Mouse (Mus musculus) adrenal gland, adult 8-10 months (tissue): Measurements from ENCODE around the gene Gdf11. TPM values are rescaled to one million over a fixed set of nuclear protein-coding genes. Genes with fewer than 3 reads are reported as not detected.
A peak's percentile ranks its signal among the peaks of the same experiment; 100 is the strongest.

Experiments
- DNase-seq: peaks from one replicate; pipeline ENCODE4 v3.0.0; 2022
- total RNA-seq, 4 experiments: library from RNA; stranded (reverse); gene quantifications; 2 replicates each; pipeline ENCODE4 v1.2.4; 2022

Gene Gdf11
- total RNA-seq, 4 experiments from 2014 or later = 2.0 to 2.9 (median 2.3) TPM

DNA sequence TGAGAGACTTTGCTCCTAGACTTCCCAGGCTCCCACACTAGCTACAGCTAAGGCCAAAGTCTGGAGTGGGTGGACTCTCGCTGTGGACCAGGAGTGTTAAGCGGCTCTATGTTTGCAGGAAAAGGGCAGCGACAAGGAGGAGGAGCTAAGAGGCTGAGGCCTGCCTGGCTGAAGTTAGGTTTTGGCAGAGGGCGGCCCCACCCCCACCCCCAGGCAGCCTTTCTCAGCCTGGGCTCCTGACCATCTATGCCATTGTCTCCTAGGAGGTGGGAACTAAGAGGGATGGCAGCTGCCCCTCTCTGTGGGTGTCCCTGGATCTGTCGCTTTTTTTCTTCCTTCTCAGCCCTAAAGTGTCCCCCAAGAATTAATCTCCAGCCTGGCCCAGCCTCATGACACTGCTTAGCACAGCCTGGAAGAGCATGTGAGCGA, 27.7 kb upstream of the Gdf11 start:
- no peak for DNase-seq

DNA sequence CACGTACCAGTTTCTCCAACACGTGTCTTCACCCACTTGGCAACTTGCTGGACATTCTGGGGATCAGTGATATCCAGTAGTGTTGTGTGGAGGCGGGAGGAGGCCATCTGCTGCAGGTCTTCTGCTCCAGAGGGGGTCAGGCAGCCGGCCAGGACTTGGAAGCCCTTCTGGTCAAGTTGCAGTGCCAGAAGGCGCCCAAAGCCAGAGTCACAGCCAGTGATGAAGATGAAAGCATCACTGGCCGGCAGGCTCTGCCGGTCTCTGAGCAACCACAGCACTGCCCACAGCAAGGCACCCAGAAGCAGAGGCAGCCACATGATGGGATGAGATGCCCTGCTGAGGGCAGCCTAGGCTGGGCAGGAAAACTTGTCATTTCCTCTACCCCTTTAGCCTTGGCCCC, 26.7 kb upstream of the Gdf11 start:
- no peak for DNase-seq

DNA sequence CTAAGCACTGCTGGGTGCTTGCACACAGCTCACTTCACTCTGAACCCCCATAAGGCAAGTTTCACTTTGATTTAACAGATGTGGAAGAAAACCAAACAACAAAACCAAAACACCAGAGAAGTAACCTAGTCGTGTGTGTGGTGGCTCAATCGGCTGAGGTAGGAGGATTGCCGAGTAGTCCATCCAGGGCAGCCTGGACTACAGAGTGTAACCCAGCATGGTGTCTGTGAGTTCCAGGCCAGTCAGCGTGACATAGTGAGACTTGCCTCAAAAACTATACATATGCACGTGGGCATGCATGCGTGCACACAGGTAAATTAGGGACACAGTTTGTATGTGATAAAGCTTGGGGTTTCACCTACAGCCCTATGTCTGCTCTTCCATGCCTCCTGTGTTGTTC, 25.9 kb upstream of the Gdf11 start:
- no peak for DNase-seq

- DNase-seq = no peak
Observed at GRCm38 (mm10) chr10:128916665-128917064, 25.1 kb upstream of the Gdf11 start.

DNA sequence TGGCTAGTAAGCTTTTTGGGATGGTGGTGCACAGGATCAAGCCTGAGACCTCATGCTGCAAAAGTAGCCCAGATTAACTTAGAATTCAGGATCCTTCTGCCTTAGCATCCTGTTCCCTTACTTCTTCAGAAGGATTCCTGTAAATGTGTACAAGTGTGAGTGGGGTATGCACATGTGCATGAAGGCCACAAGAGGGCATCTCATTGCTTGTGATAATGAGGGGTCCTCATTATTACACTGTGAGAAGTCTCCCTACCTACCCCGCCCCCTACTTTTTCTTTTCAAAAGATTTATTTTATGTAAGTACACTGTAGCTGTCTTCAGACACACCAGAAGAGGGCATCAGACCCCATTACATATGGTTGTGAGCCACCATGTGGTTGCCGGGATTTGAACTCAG, 24.0 kb upstream of the Gdf11 start:
- DNase-seq = no peak

- no peak for DNase-seq
Observed at GRCm38 (mm10) chr10:128913696-128914095, 22.2 kb upstream of the Gdf11 start.

DNA sequence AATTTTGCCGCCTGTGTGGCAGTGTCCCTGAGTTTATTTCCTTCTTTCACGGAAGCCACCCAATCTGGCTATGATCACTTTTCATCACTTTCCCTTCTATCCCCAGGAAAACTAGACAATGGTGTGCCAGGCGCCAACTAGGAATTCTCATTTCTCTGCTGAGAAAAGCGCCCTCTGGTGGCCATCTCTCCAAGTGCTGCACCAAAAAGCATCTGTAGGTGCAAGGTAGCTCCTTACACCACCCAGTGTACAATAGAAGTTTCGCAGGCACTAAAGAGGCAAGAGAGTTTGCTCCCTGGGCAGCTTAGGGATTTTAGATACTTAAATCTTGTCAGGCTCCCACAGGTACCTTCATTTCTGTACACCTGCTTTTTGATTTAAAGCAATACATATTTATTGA, 21.7 kb upstream of the Gdf11 start:
- DNase-seq = peak; percentile 79

DNA sequence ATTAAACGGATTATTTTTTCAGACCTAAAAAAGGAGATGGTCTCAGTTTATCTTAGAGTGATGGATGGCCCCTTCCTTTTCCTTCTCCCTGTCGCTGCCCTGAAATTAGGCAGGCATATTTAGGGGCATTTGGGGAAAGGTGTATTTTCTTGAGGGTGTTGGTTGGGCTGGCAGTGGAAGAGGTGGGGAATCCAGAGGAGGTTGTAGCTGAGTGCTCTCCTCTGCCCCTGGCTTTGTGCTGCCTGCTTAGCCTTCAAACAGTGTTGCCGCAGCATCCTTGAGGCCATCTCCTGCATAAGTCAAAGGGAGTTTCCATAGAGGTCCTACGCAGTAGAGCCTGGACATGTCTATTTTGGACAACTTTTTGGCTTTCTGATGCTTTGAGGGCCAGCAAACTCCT, 21.3 kb upstream of the Gdf11 start:
- no peak for DNase-seq

DNA sequence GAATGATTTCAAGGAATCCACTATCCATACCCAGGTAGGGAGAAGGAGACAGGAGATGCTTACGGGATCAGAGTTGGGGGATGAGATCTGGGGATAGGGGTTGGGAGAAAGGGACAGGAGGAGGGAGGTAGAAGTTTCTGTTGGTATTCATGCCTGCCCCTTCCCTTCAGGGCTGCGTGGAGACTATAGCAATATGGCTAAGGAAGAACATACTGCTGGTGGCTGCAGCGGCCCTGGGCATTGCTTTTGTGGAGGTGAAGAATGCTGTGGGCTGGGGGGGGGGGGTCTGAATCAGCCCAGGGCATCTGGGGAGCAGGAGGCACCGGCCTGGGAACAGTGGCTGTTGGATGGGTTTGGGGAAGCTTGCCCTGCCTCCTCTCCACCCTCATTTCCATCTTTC, 20.8 kb upstream of the Gdf11 start:
- DNase-seq = no peak

GRCm38 (mm10) chr10:128911430-128911829, 19.9 kb upstream of the Gdf11 start:
- no peak for DNase-seq

- peak; percentile 54 for DNase-seq
Observed at GRCm38 (mm10) chr10:128910066-128910841, 18.7 kb upstream of the Gdf11 start.

GRCm38 (mm10) chr10:128909567-128910028, 18.1 kb upstream of the Gdf11 start:
- peak; percentile 91 for DNase-seq

- DNase-seq = no peak
Observed at GRCm38 (mm10) chr10:128908778-128909448, 17.4 kb upstream of the Gdf11 start.

DNA sequence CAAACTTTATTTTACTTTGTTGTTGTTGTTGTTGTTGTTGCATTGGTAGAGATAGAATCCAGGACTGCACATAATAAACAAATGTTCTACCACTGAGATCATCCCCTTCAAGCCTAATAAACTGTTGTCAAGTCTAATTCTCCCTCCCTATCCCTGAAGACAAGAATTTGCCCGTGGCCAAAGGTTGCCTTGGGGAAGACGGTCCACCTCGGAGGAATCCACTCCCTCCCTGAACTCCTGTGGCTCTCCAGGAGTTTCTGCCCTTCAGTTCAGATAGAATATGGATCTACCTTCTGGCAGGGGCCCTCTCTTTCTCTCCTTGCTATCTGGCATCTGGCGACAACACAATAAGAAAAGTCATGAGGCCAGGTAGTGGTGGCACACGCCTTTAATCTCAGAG, 13.3 kb upstream of the Gdf11 start:
- DNase-seq = no peak

DNA sequence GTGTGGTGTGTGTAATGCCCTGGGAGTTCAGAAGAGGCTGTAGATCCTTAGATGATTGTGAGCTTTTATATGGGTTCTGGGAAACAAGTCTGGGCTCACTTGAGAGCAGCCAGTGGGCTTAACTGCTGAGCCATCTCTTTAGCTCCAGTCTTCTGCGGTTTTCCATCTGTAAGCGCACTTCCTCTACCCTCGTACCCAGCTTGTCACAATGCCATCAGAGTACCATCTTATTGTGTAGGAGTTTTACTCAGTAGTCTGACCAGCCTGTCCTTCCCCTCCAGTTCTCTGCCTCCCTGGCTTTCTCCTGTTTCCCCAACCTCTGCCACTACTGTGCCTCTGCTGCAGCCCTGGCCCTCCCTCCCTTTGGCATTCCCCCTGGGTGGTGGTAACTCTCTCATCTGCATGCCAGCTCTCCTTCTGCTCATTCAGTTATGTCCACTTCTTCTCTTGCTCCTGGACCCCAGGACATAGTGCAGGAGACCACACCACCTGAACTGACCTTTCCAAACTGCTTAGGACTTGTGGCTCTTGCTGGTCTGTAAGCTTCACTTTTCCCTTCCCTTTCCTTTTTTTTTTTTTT, 11.0 kb upstream of the Gdf11 start:
- DNase-seq = no peak

GRCm38 (mm10) chr10:128901409-128901808, 9.9 kb upstream of the Gdf11 start:
- no peak for DNase-seq

DNA sequence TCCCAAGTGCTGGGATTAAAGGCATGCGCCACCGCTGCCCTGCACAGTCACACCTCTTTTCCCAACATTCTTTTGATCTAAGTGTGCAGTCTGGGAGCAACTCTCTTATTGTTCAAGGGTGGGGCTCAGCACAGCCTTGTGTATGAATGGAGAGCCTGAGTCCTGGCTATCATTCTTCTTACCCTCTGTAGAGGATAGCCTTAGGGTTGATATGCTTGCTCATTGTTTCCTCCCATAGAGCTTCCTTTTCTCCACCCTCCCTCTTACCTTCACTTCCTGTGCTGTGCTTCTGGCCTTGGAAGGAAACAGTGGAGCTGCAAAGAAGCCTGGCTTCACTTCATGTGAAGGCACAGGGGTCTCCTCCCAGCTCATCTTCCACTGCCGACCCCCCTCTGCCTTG, 9.2 kb upstream of the Gdf11 start, which contains the start of gene Cd63:
TSS of gene Cd63 (plus strand) at position 292 of the 400 bp plus-strand sequence.
- no peak for DNase-seq

DNA sequence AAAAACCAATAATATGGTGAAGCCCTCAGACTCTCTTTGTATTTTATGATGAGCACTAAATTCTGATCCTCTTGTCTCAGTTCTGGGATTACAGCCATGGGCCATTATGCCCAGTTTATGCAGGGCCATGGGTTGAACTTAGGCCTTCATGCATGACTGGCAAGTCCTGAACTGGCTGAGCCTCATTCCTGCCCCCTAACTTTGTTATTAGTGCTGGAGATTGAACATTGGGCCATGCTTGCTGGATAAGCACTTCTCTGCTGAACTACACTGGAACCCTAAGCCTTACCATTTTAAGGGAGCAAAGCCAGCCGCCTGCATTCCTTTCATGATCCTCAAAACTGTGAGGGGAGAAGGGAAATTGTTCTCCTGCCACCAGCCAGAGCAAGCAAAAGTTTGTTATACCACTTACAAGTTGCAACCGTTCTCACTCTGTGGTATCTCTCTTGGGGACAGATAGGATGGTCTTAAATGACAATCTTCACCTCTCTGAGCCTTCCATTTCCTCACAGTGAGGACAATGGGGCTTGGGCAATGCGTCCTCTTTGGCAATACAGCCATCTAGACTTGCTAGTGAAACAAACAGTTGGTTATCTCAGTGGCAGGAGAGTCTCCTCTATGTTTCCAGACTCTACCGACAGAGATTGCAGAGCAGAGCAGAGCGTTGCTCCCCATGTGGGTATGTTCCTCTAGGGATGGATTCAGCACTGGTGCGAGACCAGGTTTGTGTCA, 8.4 kb upstream of the Gdf11 start:
- DNase-seq = no peak

DNA sequence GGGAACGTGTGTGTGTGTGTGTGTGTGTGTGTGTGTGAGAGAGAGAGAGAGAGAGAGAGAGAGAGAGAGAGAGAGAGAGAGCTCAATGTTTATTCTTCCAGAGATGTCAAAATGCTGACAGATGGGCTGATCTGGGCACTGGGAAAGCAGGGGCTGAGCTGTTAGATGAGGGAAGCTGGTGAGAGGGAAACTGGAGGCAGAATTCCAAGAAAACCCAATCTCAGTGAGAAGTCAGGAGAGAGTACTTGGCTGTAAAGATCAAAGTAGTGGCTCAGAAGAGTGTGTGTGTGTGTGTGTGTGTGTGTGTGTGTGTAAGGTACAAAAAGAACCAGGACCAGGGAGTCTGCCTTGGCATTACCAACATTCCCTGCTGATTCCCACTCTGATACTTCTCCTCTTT, 6.0 kb upstream of the Gdf11 start:
- no peak for DNase-seq

- no peak for DNase-seq
Observed at GRCm38 (mm10) chr10:128896807-128897206, 5.3 kb upstream of the Gdf11 start.

DNA sequence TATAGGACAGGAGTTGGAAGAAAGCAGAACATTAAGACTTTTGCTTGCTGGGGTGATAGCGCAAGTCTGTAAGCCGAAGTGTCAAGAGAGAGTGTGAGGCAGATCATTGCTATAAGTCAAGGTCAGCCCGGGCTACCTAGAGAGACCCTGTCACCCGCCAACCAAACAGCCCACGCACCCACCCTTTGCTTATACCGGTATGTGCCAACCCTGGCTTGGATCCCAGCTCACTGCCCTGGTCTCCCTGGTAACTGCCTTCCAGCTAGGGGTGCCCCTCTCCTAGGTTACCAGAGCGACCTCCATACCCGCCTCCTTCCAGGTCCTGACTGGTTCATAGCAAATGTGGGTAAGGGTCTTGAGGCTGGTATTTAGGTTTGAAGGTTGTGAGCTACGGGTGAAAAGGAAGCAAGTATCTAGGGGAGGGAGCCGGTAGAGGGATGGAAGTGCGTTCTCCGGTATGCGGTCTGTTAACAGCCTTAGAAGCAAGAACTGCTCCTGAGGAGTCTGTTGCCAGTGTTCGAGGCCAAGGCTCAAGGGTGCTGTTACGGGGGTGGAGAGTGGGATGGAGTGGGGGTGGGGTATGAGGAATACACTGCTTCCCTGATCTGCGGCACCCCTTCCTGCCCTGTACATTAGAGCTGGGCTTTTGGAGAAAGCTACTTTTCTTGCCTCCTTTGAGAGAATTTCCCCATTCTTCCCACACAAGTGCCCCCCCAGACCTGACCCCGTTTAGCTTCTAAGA, 4.6 kb upstream of the Gdf11 start:
- no peak for DNase-seq

GRCm38 (mm10) chr10:128895437-128895836, 3.9 kb upstream of the Gdf11 start:
- no peak for DNase-seq
